Mouse (Mus musculus) liver, embryonic 11.5 days (tissue): ENCODE measurements around the gene Cfap54. TPM values are rescaled to one million over a fixed set of nuclear protein-coding genes. Genes with fewer than 3 reads are reported as not detected.

Source experiments
- ATAC-seq: fragments of 200-750 bp; cut with Nextera tagmentation; replicated peaks from 2 replicates; pipeline ENCODE4 v1.8.0; 2017; ENCODE audit warnings: moderate number of reproducible peaks, mild to moderate bottlenecking, moderate TSS enrichment, moderate library complexity; ENCODE audit not compliant: low FRiP score
- DNase-seq: peaks from one replicate; pipeline ENCODE4 v3.0.0-alpha.2; 2017; ENCODE audit warnings: low spot score
- H3K27ac ChIP-seq: fragments of 300-500 bp; sonication (generic); 2 replicates; pipeline ENCODE4 v1.5.1; 2014; ENCODE audit warnings: mild to moderate bottlenecking, low read depth, low read length, control low read depth
- H3K27me3 ChIP-seq: fragments of 300-500 bp; sonication (generic); replicated peaks from 2 replicates; pipeline ENCODE4 v1.6.1; 2014; ENCODE audit warnings: low read length, mixed read lengths; ENCODE audit not compliant: control insufficient read depth, insufficient read depth
- H3K36me3 ChIP-seq: fragments of 300-500 bp; sonication (generic); 2 replicates; pipeline ENCODE4 v1.6.1; 2014; ENCODE audit warnings: mild to moderate bottlenecking, low read length, moderate library complexity, mixed read lengths; ENCODE audit not compliant: control insufficient read depth, insufficient read depth
- H3K4me1 ChIP-seq: fragments of 300-500 bp; sonication (generic); replicated peaks from 2 replicates; pipeline ENCODE4 v1.6.1; 2014; ENCODE audit warnings: low read length, mixed read lengths; ENCODE audit not compliant: control insufficient read depth, insufficient read depth
- H3K4me2 ChIP-seq: fragments of 300-500 bp; sonication (generic); 2 replicates; pipeline ENCODE4 v1.6.1; 2014; ENCODE audit warnings: mild to moderate bottlenecking, control low read depth, moderate library complexity
- H3K4me3 ChIP-seq: fragments of 300-500 bp; sonication (generic); 2 replicates; pipeline ENCODE4 v1.5.1; 2014; ENCODE audit warnings: low read depth, low read length, control low read depth
- H3K9ac ChIP-seq: fragments of 300-500 bp; sonication (generic); 2 replicates; pipeline ENCODE4 v1.6.1; 2014; ENCODE audit warnings: low read depth, low read length, control low read depth
- H3K9me3 ChIP-seq: fragments of 300-500 bp; sonication (generic); 2 replicates; pipeline ENCODE4 v1.6.1; 2016; ENCODE audit warnings: low read length, inconsistent platforms, mixed read lengths; ENCODE audit not compliant: control insufficient read depth
- WGBS: fragments of 180-500 bp; shearing (Covaris S2); extraction: QIAGEN DNeasy Blood & Tissue Kit; methylation state at CpG from one replicate; pipeline ENCODE4 v1.1.7; 2014; 5-methylcytosine and 5-hydroxymethylcytosine counted together
- polyA plus RNA-seq: library from polyadenylated mRNA; unstranded; fragments of >200 nt; fragmentation: Nextera tagmentation; extraction: Ambion mirVana; gene quantifications from 2 replicates; pipeline ENCODE4 v1.2.1, GENCODE M21; 2014

The Cfap54 gene
- polyA plus RNA-seq, 1 experiment from 2014 or later: 0.11 TPM

GRCm38 (mm10) chr10:93090241-93090640 is 8.8 kb upstream of the Cfap54 start:
- DNase-seq: no peak
- Histone ChIP-seq H3K27me3 (no peaks in the 10 kb centered on the region), H3K4me1 (0 out of 2 replicates have a peak, but pooled peaks cover 2% of the 10 kb centered on the region), H3K9ac (no peak overlapping the region), H3K27ac (no peak overlapping the region), H3K4me3 (no peak overlapping the region), H3K36me3 (no peaks in the 10 kb centered on the region), H3K9me3 (no peaks in the 10 kb centered on the region), H3K4me2 (no peak overlapping the region)
- 65% methylated on average over 6 of the region's 6 CpGs for WGBS
- ATAC-seq: no peak

- H3K9ac ChIP-seq: no peak overlapping the region
- DNase-seq (no peak), ATAC-seq (no peak)
- peaks cover 4% of the 10 kb centered on the region; the same call in 1 of the 2 replicates for H3K4me1 ChIP-seq
- H3K27ac ChIP-seq: no peak overlapping the region
- no peaks in the 10 kb centered on the region for H3K27me3 ChIP-seq
- WGBS: 72% methylated on average over 11 of the region's 11 CpGs
- H3K4me3 ChIP-seq: no peak overlapping the region
- no peak overlapping the region for H3K4me2 ChIP-seq
- no peaks in the 10 kb centered on the region for H3K9me3 ChIP-seq
- no peaks in the 10 kb centered on the region for H3K36me3 ChIP-seq
Observed at GRCm38 (mm10) chr10:93088396-93089048, 7.1 kb upstream of the Cfap54 start.

- Histone ChIP-seq H3K36me3 (no peaks in the 10 kb centered on the region), H3K4me1 (peaks cover 4% of the 10 kb centered on the region; the same call in 1 of the 2 replicates), H3K4me3 (no peak overlapping the region), H3K9me3 (no peaks in the 10 kb centered on the region), H3K4me2 (no peak overlapping the region), H3K27ac (no peak overlapping the region), H3K27me3 (no peaks in the 10 kb centered on the region), H3K9ac (no peak overlapping the region)
- ATAC-seq: no peak
- no peak for DNase-seq
- WGBS: 73% methylated on average over 7 of the region's 7 CpGs
Observed at GRCm38 (mm10) chr10:93087504-93087903, 6.1 kb upstream of the Cfap54 start.

GRCm38 (mm10) chr10:93083963-93084340 is 2.5 kb upstream of the Cfap54 start:
- DNase-seq: no peak
- H3K27me3 ChIP-seq: no peaks in the 10 kb centered on the region
- 68% methylated on average over 8 of the region's 8 CpGs for WGBS
- H3K4me1 ChIP-seq: peaks cover 8% of the 10 kb centered on the region; the same call in 1 of the 2 replicates
- no peak overlapping the region for H3K9ac ChIP-seq
- H3K9me3 ChIP-seq: no peaks in the 10 kb centered on the region
- no peak overlapping the region for H3K4me2 ChIP-seq
- H3K27ac ChIP-seq: no peak overlapping the region
- H3K4me3 ChIP-seq: no peak overlapping the region
- H3K36me3 ChIP-seq: no peaks in the 10 kb centered on the region
- ATAC-seq: no peak

- no peaks in the 10 kb centered on the region for H3K27me3 ChIP-seq
- peaks cover 8% of the 10 kb centered on the region; the same call in 1 of the 2 replicates for H3K4me1 ChIP-seq
- H3K27ac ChIP-seq: no peak overlapping the region
- H3K36me3 ChIP-seq: no peaks in the 10 kb centered on the region
- 13% methylated on average over 17 of the region's 17 CpGs for WGBS
- H3K9me3 ChIP-seq: no peaks in the 10 kb centered on the region
- H3K9ac ChIP-seq: no peak overlapping the region; the same call in 1 of the 2 replicates
- peak overlapping the region; percentile 14; the same call in 1 of the 2 replicates for H3K4me3 ChIP-seq
- DNase-seq (no peak), ATAC-seq (no peak)
- H3K4me2 ChIP-seq: peak overlapping the region; percentile 59
Observed at GRCm38 (mm10) chr10:93083198-93083962, 2.0 kb upstream of the Cfap54 start.

GRCm38 (mm10) chr10:93079486-93079885 is 1.9 kb downstream of the Cfap54 start:
- Histone ChIP-seq H3K36me3 (no peaks in the 10 kb centered on the region), H3K27ac (no peak overlapping the region), H3K9ac (no peak overlapping the region), H3K4me3 (no peak overlapping the region), H3K4me2 (no peak overlapping the region), H3K27me3 (no peaks in the 10 kb centered on the region), H3K4me1 (peaks cover 11% of the 10 kb centered on the region; the same call in 1 of the 2 replicates), H3K9me3 (no peaks in the 10 kb centered on the region)
- DNase-seq: no peak
- WGBS: 81% methylated on average over 3 of the region's 3 CpGs
- no peak for ATAC-seq

GRCm38 (mm10) chr10:93077935-93078479 is 3.4 kb downstream of the Cfap54 start:
- ATAC-seq: no peak
- no peaks in the 10 kb centered on the region for H3K36me3 ChIP-seq
- no peak overlapping the region for H3K9ac ChIP-seq
- WGBS: 72% methylated on average over 11 of the region's 11 CpGs
- no peak overlapping the region for H3K4me2 ChIP-seq
- no peak for DNase-seq
- no peak overlapping the region for H3K27ac ChIP-seq
- H3K9me3 ChIP-seq: no peaks in the 10 kb centered on the region
- no peaks in the 10 kb centered on the region for H3K27me3 ChIP-seq
- H3K4me1 ChIP-seq: peaks cover 8% of the 10 kb centered on the region; the same call in 1 of the 2 replicates
- H3K4me3 ChIP-seq: no peak overlapping the region

GRCm38 (mm10) chr10:93076376-93076775 is 5.0 kb downstream of the Cfap54 start:
- no peak for ATAC-seq
- Histone ChIP-seq H3K36me3 (no peaks in the 10 kb centered on the region), H3K4me1 (peaks cover 8% of the 10 kb centered on the region; the same call in 1 of the 2 replicates), H3K9me3 (no peaks in the 10 kb centered on the region), H3K4me2 (no peak overlapping the region), H3K27me3 (no peaks in the 10 kb centered on the region), H3K4me3 (no peak overlapping the region), H3K27ac (no peak overlapping the region), H3K9ac (no peak overlapping the region)
- DNase-seq: no peak
- 90% methylated on average over 9 of the region's 9 CpGs for WGBS
